ENCODE assay signal across 9 mouse cellular contexts in genomic region chr1:179385691-179386090, GRCm38 (mm10).
"Had no signal": no experiment of that assay in that cellular context is flagged by ENCODE, and none has a peak within 500 bp of the region (broad histone marks: within the 10 kb centered on the region; RNA-seq: fewer than 3 reads in every experiment).

No protein-coding gene starts in this region.

- DNase-seq: lung, adult 18-20 months; lung, embryonic 14.5 days; lung, postnatal 10 days; lung, postnatal 4 days; midbrain, embryonic 14.5 days; right cerebral cortex, postnatal 14 days; thymus, adult 2 months; thymus, postnatal 25 days; thymus, postnatal 4 days had no signal
